Comparison of ENCODE assay signal across 10 mouse cellular contexts in genomic region chr1:171256937-171257548, GRCm38 (mm10). TPM values are rescaled to one million over a fixed set of nuclear protein-coding genes. Genes with fewer than 3 reads are reported as not detected.
DNase-seq lines count a peak whose midpoint lies in the region; ATAC-seq and TF ChIP-seq lines count a peak whose summit lies in the region.
"Had no signal": no experiment of that assay in that cellular context is flagged by ENCODE, and none has a peak within 500 bp of the region (broad histone marks: within the 10 kb centered on the region; RNA-seq: fewer than 3 reads in every experiment).

No protein-coding gene starts in this region.

- H3K4me2 ChIP-seq in kidney, embryonic 14.5 days (replicated peaks; ENCODE audit: low read depth, low read length), result no peak overlapping the region
- H3K4me2 ChIP-seq: embryonic facial prominence, embryonic 15.5 days; lung, embryonic 15.5 days had no signal

- H3K4me3 ChIP-seq in kidney, embryonic 14.5 days (ENCODE audit: low read length), result no peak overlapping the region
- H3K4me3 ChIP-seq in ES-Bruce4 (ENCODE audit: low read depth, low read length), result no peak overlapping the region
- H3K4me3 ChIP-seq: embryonic facial prominence, embryonic 15.5 days; lung, embryonic 15.5 days had no signal

- H3K27ac ChIP-seq in kidney, embryonic 14.5 days (ENCODE audit: low read depth, low read length), result no peak overlapping the region
- no peak overlapping the region for H3K27ac ChIP-seq in ES-Bruce4 (ENCODE audit: insufficient read depth, low read length)
- H3K27ac ChIP-seq: embryonic facial prominence, embryonic 15.5 days; lung, embryonic 15.5 days had no signal

- DNase-seq in kidney, adult 18-20 months, result peak; percentile 69
- peak; percentile 63 for DNase-seq in cerebellum, adult 8-10 months
- DNase-seq in frontal cortex, postnatal 36 days (ENCODE audit: low spot score in 2 of 2), result peak; percentile 61 to 69
- DNase-seq in layer of hippocampus, postnatal 10 days (ENCODE audit: low spot score in 2 of 2), result peak; percentile 69 to 77
- peak; percentile 81 for DNase-seq in mesoderm, embryonic 11.5 days (ENCODE audit: low read depth, low spot score)
- peak; percentile 62 for DNase-seq in thymus, postnatal 25 days

- H3K4me1 ChIP-seq in kidney, embryonic 14.5 days (ENCODE audit: control insufficient read depth, insufficient read depth, low read length), result peaks cover 11% of the 10 kb centered on the region; the same call in 1 of the 2 replicates
- no peaks in the 10 kb centered on the region for H3K4me1 ChIP-seq in ES-Bruce4 (ENCODE audit: control insufficient read depth, insufficient read depth, low read length)

- TF ChIP-seq CTCF in ES-Bruce4 (IDR thresholded peaks at IDR 0.05; ENCODE audit: low read depth, low read length), result peak; percentile 58

- H3K9me3 ChIP-seq in kidney, embryonic 14.5 days (ENCODE audit: control insufficient read depth, low read length), result no peaks in the 10 kb centered on the region
- no peaks in the 10 kb centered on the region for H3K9me3 ChIP-seq in ES-Bruce4 (replicated peaks; ENCODE audit: control insufficient read depth, insufficient read depth, low read length, poor library complexity, severe bottlenecking)
- H3K9me3 ChIP-seq: embryonic facial prominence, embryonic 15.5 days; lung, embryonic 15.5 days had no signal

- no peak for TF ChIP-seq EP300 in ES-Bruce4 (IDR thresholded peaks at IDR 0.05; ENCODE audit: insufficient read depth, low read depth, low read length)

- no peak for TF ChIP-seq POLR2A in ES-Bruce4 (IDR thresholded peaks at IDR 0.05; ENCODE audit: insufficient read depth, low read length)

- no peaks in the 10 kb centered on the region for H3K27me3 ChIP-seq in kidney, embryonic 14.5 days (ENCODE audit: control insufficient read depth, insufficient read depth, low read length)
- no peaks in the 10 kb centered on the region for H3K27me3 ChIP-seq in ES-Bruce4 (ENCODE audit: control insufficient read depth, insufficient read depth, low read length, poor library complexity, severe bottlenecking)
- H3K27me3 ChIP-seq: embryonic facial prominence, embryonic 15.5 days; lung, embryonic 15.5 days had no signal

- WGBS in kidney, embryonic 14.5 days, result 71% methylated on average over 15 of the region's 15 CpGs

- H3K9ac ChIP-seq in kidney, embryonic 14.5 days (ENCODE audit: low read depth, low read length), result no peak overlapping the region
- no peak overlapping the region for H3K9ac ChIP-seq in ES-Bruce4 (ENCODE audit: low read depth, poor library complexity, severe bottlenecking)
- H3K9ac ChIP-seq: lung, embryonic 15.5 days had no signal

- peaks cover 13% of the 10 kb centered on the region for H3K36me3 ChIP-seq in kidney, embryonic 14.5 days (ENCODE audit: control insufficient read depth, insufficient read depth, low read length)
- no peaks in the 10 kb centered on the region for H3K36me3 ChIP-seq in ES-Bruce4 (ENCODE audit: control insufficient read depth, insufficient read depth, low read length, poor library complexity, severe bottlenecking)
- H3K36me3 ChIP-seq: lung, embryonic 15.5 days had no signal

- ATAC-seq in kidney, embryonic 14.5 days (ENCODE audit: low FRiP score, low TSS enrichment), result no peak

RNA-seq across cellular contexts. Expression of gene Ndufs2, which starts 5.9 kb away (rescaled TPM):
- polyA plus RNA-seq in kidney, embryonic 14.5 days (2014; fragmentation: Nextera tagmentation; extraction: Ambion mirVana), result 229 and 293 TPM in 2 replicates
- 158 and 163 TPM in 2 replicates for polyA plus RNA-seq in ES-Bruce4 (2011; ENCODE audit: insufficient read depth, insufficient read length, low read depth, missing spikeins)
- 100 to 1,000 TPM; 235 to 249 TPM for total RNA-seq in layer of hippocampus, postnatal 10 days (2021)

RNA-seq across cellular contexts. Expression of gene Adamts4, which starts 6.8 kb away (rescaled TPM):
- polyA plus RNA-seq in kidney, embryonic 14.5 days (2014; fragmentation: Nextera tagmentation; extraction: Ambion mirVana), result 4.1 and 6.9 TPM in 2 replicates
- polyA plus RNA-seq in ES-Bruce4 (2011; ENCODE audit: insufficient read depth, insufficient read length, low read depth, missing spikeins), result 3.5 and 4.3 TPM in 2 replicates
- total RNA-seq in layer of hippocampus, postnatal 10 days (2021), result 1 to 10 TPM; 5.6 to 7.1 TPM

RNA-seq across cellular contexts. Expression of gene B4galt3, which starts 13.1 kb away (rescaled TPM):
- polyA plus RNA-seq in kidney, embryonic 14.5 days (2014; fragmentation: Nextera tagmentation; extraction: Ambion mirVana), result 69.9 and 79.2 TPM in 2 replicates
- polyA plus RNA-seq in ES-Bruce4 (2011; ENCODE audit: insufficient read depth, insufficient read length, low read depth, missing spikeins), result 59.7 and 64.8 TPM in 2 replicates
- total RNA-seq in layer of hippocampus, postnatal 10 days (2021), result 10 to 100 TPM; 65.4 to 67.1 TPM

RNA-seq across cellular contexts. Expression of gene Fcer1g, which starts 22.9 kb away (rescaled TPM):
- 30.7 and 32.1 TPM in 2 replicates for polyA plus RNA-seq in kidney, embryonic 14.5 days (2014; fragmentation: Nextera tagmentation; extraction: Ambion mirVana)
- polyA plus RNA-seq in ES-Bruce4 (2011; ENCODE audit: insufficient read depth, insufficient read length, low read depth, missing spikeins), result 0.91 TPM in 1 of 2 replicates, not detected in the other
- 10 to 100 TPM; 15.2 to 16.7 TPM for total RNA-seq in layer of hippocampus, postnatal 10 days (2021)

RNA-seq across cellular contexts. Expression of gene Ppox, which starts 23.9 kb away (rescaled TPM):
- 43.7 and 58.1 TPM in 2 replicates for polyA plus RNA-seq in kidney, embryonic 14.5 days (2014; fragmentation: Nextera tagmentation; extraction: Ambion mirVana)
- 23.8 and 25.2 TPM in 2 replicates for polyA plus RNA-seq in ES-Bruce4 (2011; ENCODE audit: insufficient read depth, insufficient read length, low read depth, missing spikeins)
- total RNA-seq in layer of hippocampus, postnatal 10 days (2021), result 10 to 100 TPM; 28.8 to 30.0 TPM
